Mouse (Mus musculus): ENCODE data around the gene Srsf12. TPM values are rescaled to one million over a fixed set of nuclear protein-coding genes. Genes with fewer than 3 reads are reported as not detected.

Srsf12 gene
- total RNA-seq, 1 experiment: 2.9 TPM

- Histone ChIP-seq H3K36me3 (ENCODE audit: control insufficient read depth, insufficient read depth, low read length, poor library complexity, severe bottlenecking) (peaks cover 3% of the 10 kb centered on the region), H3K27ac (ENCODE audit: insufficient read depth, low read depth, low read length, poor library complexity, severe bottlenecking) (no peak overlapping the region), H3K9ac (ENCODE audit: insufficient read depth, low read depth, low read length, poor library complexity, severe bottlenecking) (no peak overlapping the region), H3K9me3 (ENCODE audit: control insufficient read depth, insufficient read depth, low read depth, low read length) (no peaks in the 10 kb centered on the region), H3K4me1 (ENCODE audit: control insufficient read depth in 2 of 2, insufficient read depth in 2 of 2, low read length in 2 of 2, poor library complexity in 1 of 2) (peaks cover 0 to 2% of the 10 kb centered on the region in 2 experiments; a peak in 1 of 4 replicates), H3K4me3 (ENCODE audit: insufficient read depth in 1 of 2, low read depth in 1 of 2, low read length in 2 of 2, poor library complexity in 1 of 2, severe bottlenecking in 1 of 2) (no peak overlapping the region)
- TF ChIP-seq ZNF384 (IDR thresholded peaks at IDR 0.05; ENCODE audit: low read depth, low read length) (no peak), MAFK (IDR thresholded peaks at IDR 0.05; ENCODE audit: insufficient read depth, low read depth, low read length) (no peak), HCFC1 (IDR thresholded peaks at IDR 0.05; ENCODE audit: borderline replicate concordance, insufficient read depth, low read length) (no peak), CHD2 (IDR thresholded peaks at IDR 0.05; ENCODE audit: low read depth, low read length) (no peak), ZC3H11A (IDR thresholded peaks at IDR 0.05; ENCODE audit: borderline replicate concordance, low read depth, low read length) (no peak)
- DNase-seq (ENCODE audit: low read depth, low spot score): no peak
- in situ Hi-C loops (cut with MboI; ENCODE audit: low sequenced_read_pairs in 2 of 2, unreplicated experiment in 2 of 2): no loop called here
These were observed 33.7 kb downstream of the Srsf12 start for GRCm38 (mm10) chr4:33242536-33242935.

- in situ Hi-C loops (cut with MboI; ENCODE audit: low sequenced_read_pairs in 2 of 2, unreplicated experiment in 2 of 2): no loop called here
- no peak for TF ChIP-seq ZC3H11A (IDR thresholded peaks at IDR 0.05; ENCODE audit: borderline replicate concordance, low read depth, low read length)
- no peak for TF ChIP-seq MAFK (IDR thresholded peaks at IDR 0.05; ENCODE audit: insufficient read depth, low read depth, low read length)
- no peak for TF ChIP-seq ZNF384 (IDR thresholded peaks at IDR 0.05; ENCODE audit: low read depth, low read length)
- no peak for TF ChIP-seq HCFC1 (IDR thresholded peaks at IDR 0.05; ENCODE audit: borderline replicate concordance, insufficient read depth, low read length)
- TF ChIP-seq CHD2 (IDR thresholded peaks at IDR 0.05; ENCODE audit: low read depth, low read length): no peak
- Histone ChIP-seq H3K27ac (ENCODE audit: insufficient read depth, low read depth, low read length, poor library complexity, severe bottlenecking) (no peak overlapping the region), H3K9ac (ENCODE audit: insufficient read depth, low read depth, low read length, poor library complexity, severe bottlenecking) (no peak overlapping the region), H3K36me3 (ENCODE audit: control insufficient read depth, insufficient read depth, low read length, poor library complexity, severe bottlenecking) (peaks cover 3% of the 10 kb centered on the region), H3K4me3 (ENCODE audit: insufficient read depth in 1 of 2, low read depth in 1 of 2, low read length in 2 of 2, poor library complexity in 1 of 2, severe bottlenecking in 1 of 2) (no peak overlapping the region), H3K4me1 (ENCODE audit: control insufficient read depth in 2 of 2, insufficient read depth in 2 of 2, low read length in 2 of 2, poor library complexity in 1 of 2) (peaks cover 0 to 2% of the 10 kb centered on the region in 2 experiments; a peak in 1 of 4 replicates), H3K9me3 (ENCODE audit: control insufficient read depth, insufficient read depth, low read depth, low read length) (no peaks in the 10 kb centered on the region)
- no peak for DNase-seq (ENCODE audit: low read depth, low spot score)
These were observed 34.4 kb downstream of the Srsf12 start for GRCm38 (mm10) chr4:33243016-33243758.

- in situ Hi-C loops (cut with MboI; ENCODE audit: low sequenced_read_pairs in 2 of 2, unreplicated experiment in 2 of 2): no loop called here
- Histone ChIP-seq H3K9ac (ENCODE audit: insufficient read depth, low read depth, low read length, poor library complexity, severe bottlenecking) (no peak overlapping the region), H3K9me3 (ENCODE audit: control insufficient read depth, insufficient read depth, low read depth, low read length) (no peaks in the 10 kb centered on the region), H3K4me3 (ENCODE audit: insufficient read depth in 1 of 2, low read depth in 1 of 2, low read length in 2 of 2, poor library complexity in 1 of 2, severe bottlenecking in 1 of 2) (no peak overlapping the region), H3K27ac (ENCODE audit: insufficient read depth, low read depth, low read length, poor library complexity, severe bottlenecking) (no peak overlapping the region), H3K4me1 (ENCODE audit: control insufficient read depth in 2 of 2, insufficient read depth in 2 of 2, low read length in 2 of 2, poor library complexity in 1 of 2) (peaks cover 1 to 2% of the 10 kb centered on the region in 2 experiments; a peak in 2 of 4 replicates), H3K36me3 (ENCODE audit: control insufficient read depth, insufficient read depth, low read length, poor library complexity, severe bottlenecking) (peaks cover 3% of the 10 kb centered on the region)
- no peak for TF ChIP-seq CHD2 (IDR thresholded peaks at IDR 0.05; ENCODE audit: low read depth, low read length)
- no peak for TF ChIP-seq ZC3H11A (IDR thresholded peaks at IDR 0.05; ENCODE audit: borderline replicate concordance, low read depth, low read length)
- no peak for TF ChIP-seq ZNF384 (IDR thresholded peaks at IDR 0.05; ENCODE audit: low read depth, low read length)
- no peak for TF ChIP-seq MAFK (IDR thresholded peaks at IDR 0.05; ENCODE audit: insufficient read depth, low read depth, low read length)
- TF ChIP-seq HCFC1 (IDR thresholded peaks at IDR 0.05; ENCODE audit: borderline replicate concordance, insufficient read depth, low read length): no peak
- no peak for DNase-seq (ENCODE audit: low read depth, low spot score)
These were observed 35.1 kb downstream of the Srsf12 start for GRCm38 (mm10) chr4:33243921-33244320.

- Histone ChIP-seq H3K9ac (ENCODE audit: insufficient read depth, low read depth, low read length, poor library complexity, severe bottlenecking) (no peak overlapping the region), H3K4me1 (ENCODE audit: control insufficient read depth in 2 of 2, insufficient read depth in 2 of 2, low read length in 2 of 2, poor library complexity in 1 of 2) (peaks cover 7 to 8% of the 10 kb centered on the region in 2 experiments; a peak in 3 of 4 replicates), H3K4me3 (ENCODE audit: insufficient read depth in 1 of 2, low read depth in 1 of 2, low read length in 2 of 2, poor library complexity in 1 of 2, severe bottlenecking in 1 of 2) (peak overlapping the region in 1 of 2 experiments; percentile 85; a peak in 1 of 4 replicates), H3K36me3 (ENCODE audit: control insufficient read depth, insufficient read depth, low read length, poor library complexity, severe bottlenecking) (peaks cover 3% of the 10 kb centered on the region), H3K9me3 (ENCODE audit: control insufficient read depth, insufficient read depth, low read depth, low read length) (no peaks in the 10 kb centered on the region), H3K27ac (ENCODE audit: insufficient read depth, low read depth, low read length, poor library complexity, severe bottlenecking) (no peak overlapping the region)
- no peak for TF ChIP-seq MAFK (IDR thresholded peaks at IDR 0.05; ENCODE audit: insufficient read depth, low read depth, low read length)
- no peak for TF ChIP-seq CHD2 (IDR thresholded peaks at IDR 0.05; ENCODE audit: low read depth, low read length)
- TF ChIP-seq HCFC1 (IDR thresholded peaks at IDR 0.05; ENCODE audit: borderline replicate concordance, insufficient read depth, low read length): no peak
- TF ChIP-seq ZNF384 (IDR thresholded peaks at IDR 0.05; ENCODE audit: low read depth, low read length): no peak
- TF ChIP-seq ZC3H11A (IDR thresholded peaks at IDR 0.05; ENCODE audit: borderline replicate concordance, low read depth, low read length): no peak
- DNase-seq (ENCODE audit: low read depth, low spot score): no peak
- in situ Hi-C loops (cut with MboI; ENCODE audit: low sequenced_read_pairs in 2 of 2, unreplicated experiment in 2 of 2): no loop called here
These were observed 37.1 kb downstream of the Srsf12 start for GRCm38 (mm10) chr4:33245853-33246395.
